Mouse (Mus musculus): ENCODE data around the gene Clec16a. TPM values are rescaled to one million over a fixed set of nuclear protein-coding genes. Genes with fewer than 3 reads are reported as not detected.

Gene Clec16a
- polyA plus RNA-seq, 1 experiment from 2014 or later, result 89.0 TPM

DNA sequence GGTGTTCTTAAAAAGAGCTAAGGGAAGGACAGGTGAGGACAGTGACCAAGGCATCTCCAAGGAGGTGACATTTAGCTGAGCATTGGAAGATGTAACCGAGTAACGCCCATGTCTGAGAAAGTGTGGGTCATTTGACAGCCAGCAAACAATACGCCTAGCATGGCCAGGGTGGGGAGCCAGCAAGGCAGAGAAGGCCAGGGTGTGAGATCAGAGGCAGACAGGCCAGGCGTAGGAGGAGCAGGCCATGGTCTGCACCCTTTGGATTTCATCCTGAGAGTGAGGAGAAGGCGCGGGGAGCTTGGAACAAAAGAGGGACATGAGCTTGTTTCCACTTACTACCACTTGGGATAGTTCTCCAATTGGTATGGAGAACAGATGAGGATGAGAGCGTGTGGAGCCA, 64.8 kb downstream of the Clec16a start:
- H3K9ac ChIP-seq, result no peak overlapping the region
- ATAC-seq (replicated peaks), result no peak
- H3K27ac ChIP-seq, result no peak overlapping the region
- WGBS, result 93% methylated on average over 7 of the region's 7 CpGs
- H3K4me3 ChIP-seq, result no peak overlapping the region
- no peaks in the 10 kb centered on the region for H3K4me1 ChIP-seq
- no peaks in the 10 kb centered on the region for H3K9me3 ChIP-seq
- H3K4me2 ChIP-seq, result no peak overlapping the region
- H3K36me3 ChIP-seq (replicated peaks), result peaks cover 13% of the 10 kb centered on the region
- no peaks in the 10 kb centered on the region for H3K27me3 ChIP-seq (replicated peaks)

- Histone ChIP-seq H3K4me3 (no peak overlapping the region), H3K9me3 (no peaks in the 10 kb centered on the region), H3K4me2 (no peak overlapping the region), H3K27ac (no peak overlapping the region), H3K36me3 (replicated peaks) (peaks cover 20% of the 10 kb centered on the region), H3K9ac (no peak overlapping the region), H3K27me3 (replicated peaks) (no peaks in the 10 kb centered on the region), H3K4me1 (no peaks in the 10 kb centered on the region)
- no peak for ATAC-seq (replicated peaks)
- 90% methylated on average over 6 of the region's 6 CpGs for WGBS
Measured at GRCm38 (mm10) chr16:10610801-10611200, 65.7 kb downstream of the Clec16a start.

GRCm38 (mm10) chr16:10611306-10611705, 66.2 kb downstream of the Clec16a start:
- Histone ChIP-seq H3K27ac (no peak overlapping the region), H3K36me3 (replicated peaks) (peaks cover 20% of the 10 kb centered on the region), H3K27me3 (replicated peaks) (no peaks in the 10 kb centered on the region), H3K4me1 (no peaks in the 10 kb centered on the region), H3K4me3 (no peak overlapping the region), H3K4me2 (no peak overlapping the region), H3K9ac (no peak overlapping the region), H3K9me3 (no peaks in the 10 kb centered on the region)
- ATAC-seq (replicated peaks), result no peak
- 92% methylated on average over 4 of the region's 4 CpGs for WGBS

DNA sequence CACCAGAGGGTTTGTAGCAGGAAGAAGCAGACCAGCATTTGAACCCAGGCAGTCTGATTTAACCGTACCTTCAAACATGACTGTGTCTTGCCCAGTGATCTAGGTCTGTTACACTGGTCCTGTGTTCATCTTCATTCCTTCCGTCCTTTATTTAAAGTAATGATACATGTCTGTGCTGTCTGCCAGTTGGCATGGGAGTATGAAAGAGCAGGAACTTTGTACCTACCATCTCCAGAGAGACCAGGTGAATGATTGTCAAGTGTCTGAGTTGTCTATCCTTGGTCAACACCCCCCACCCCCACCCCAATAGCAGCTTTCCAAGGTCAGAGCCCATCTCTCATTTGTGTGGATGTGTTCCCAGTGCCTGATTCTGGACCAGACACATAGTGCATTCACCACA, 68.9 kb downstream of the Clec16a start:
- 95% methylated on average over 2 of the region's 2 CpGs for WGBS

GRCm38 (mm10) chr16:10620961-10621614, 75.9 kb downstream of the Clec16a start:
- H3K9me3 ChIP-seq, result no peaks in the 10 kb centered on the region
- ATAC-seq (replicated peaks), result no peak
- no peak overlapping the region for H3K4me3 ChIP-seq
- no peaks in the 10 kb centered on the region for H3K4me1 ChIP-seq
- H3K4me2 ChIP-seq, result no peak overlapping the region
- no peaks in the 10 kb centered on the region for H3K27me3 ChIP-seq (replicated peaks)
- H3K9ac ChIP-seq, result no peak overlapping the region
- H3K27ac ChIP-seq, result no peak overlapping the region
- H3K36me3 ChIP-seq (replicated peaks), result peaks cover 3% of the 10 kb centered on the region; the same call in 1 of the 2 replicates
- 66% methylated on average over 6 of the region's 6 CpGs for WGBS

More for the DNA sequence above, 68.9 kb downstream of the Clec16a start:
- H3K27me3 ChIP-seq (replicated peaks), result no peaks in the 10 kb centered on the region
- H3K4me1 ChIP-seq, result no peaks in the 10 kb centered on the region
- H3K4me2 ChIP-seq, result no peak overlapping the region
- H3K4me3 ChIP-seq, result no peak overlapping the region
- H3K9me3 ChIP-seq, result no peaks in the 10 kb centered on the region
- H3K36me3 ChIP-seq (replicated peaks), result peaks cover 16% of the 10 kb centered on the region
- no peak overlapping the region for H3K9ac ChIP-seq
- no peak for ATAC-seq (replicated peaks)
- no peak overlapping the region for H3K27ac ChIP-seq

DNA sequence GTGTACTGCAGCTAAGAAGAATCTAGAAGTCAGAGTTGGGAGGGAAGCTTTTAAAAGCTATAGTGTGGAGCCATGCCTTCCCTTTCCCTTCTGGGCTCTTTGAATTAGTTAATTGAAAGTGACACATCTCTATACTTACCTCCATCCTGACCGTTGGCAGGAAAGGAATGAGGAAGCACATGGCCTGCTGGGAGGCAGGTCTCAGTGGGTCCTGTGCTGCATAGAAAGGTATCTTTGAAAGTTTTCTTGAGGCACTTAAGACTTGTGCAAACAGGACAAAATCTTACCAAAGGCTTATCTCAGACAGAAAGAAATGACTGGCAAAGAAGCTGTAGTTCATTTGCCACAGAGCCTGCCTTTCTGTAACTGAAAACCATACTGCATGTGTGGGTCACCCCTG, 76.6 kb downstream of the Clec16a start:
- Histone ChIP-seq H3K9ac (no peak overlapping the region), H3K4me1 (no peaks in the 10 kb centered on the region), H3K4me3 (no peak overlapping the region), H3K36me3 (replicated peaks) (peaks cover 3% of the 10 kb centered on the region; the same call in 1 of the 2 replicates), H3K27me3 (replicated peaks) (no peaks in the 10 kb centered on the region), H3K9me3 (no peaks in the 10 kb centered on the region), H3K4me2 (no peak overlapping the region), H3K27ac (no peak overlapping the region)
- WGBS, result 63% methylated on average over 1 of the region's 1 CpGs
- ATAC-seq (replicated peaks), result no peak

DNA sequence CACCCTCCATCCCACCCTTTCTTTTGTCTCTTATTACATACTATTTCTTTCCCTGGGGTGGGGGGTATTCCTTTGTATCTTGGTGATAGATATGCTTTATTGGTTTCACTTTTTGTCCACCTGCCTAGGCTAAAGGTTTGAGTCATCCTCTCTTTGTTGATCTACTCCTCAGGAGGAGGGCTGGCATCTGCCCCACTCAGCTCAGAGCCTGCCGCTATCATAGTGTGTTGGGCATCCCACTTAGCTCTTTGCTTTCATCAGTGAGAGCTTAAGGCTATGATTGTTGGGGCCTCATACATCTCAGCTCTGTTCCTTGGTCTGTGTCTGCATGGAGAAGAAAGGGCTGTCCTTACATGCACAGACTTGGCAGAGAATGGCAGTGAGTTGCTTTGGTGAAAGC, 81.0 kb downstream of the Clec16a start:
- no peaks in the 10 kb centered on the region for H3K4me1 ChIP-seq
- no peak overlapping the region for H3K4me3 ChIP-seq
- H3K27me3 ChIP-seq (replicated peaks), result no peaks in the 10 kb centered on the region
- H3K27ac ChIP-seq, result no peak overlapping the region
- no peak overlapping the region for H3K9ac ChIP-seq
- H3K36me3 ChIP-seq (replicated peaks), result peaks cover 18% of the 10 kb centered on the region
- no peak overlapping the region for H3K4me2 ChIP-seq
- 92% methylated on average over 1 of the region's 1 CpGs for WGBS
- H3K9me3 ChIP-seq, result no peaks in the 10 kb centered on the region
- ATAC-seq (replicated peaks), result no peak

DNA sequence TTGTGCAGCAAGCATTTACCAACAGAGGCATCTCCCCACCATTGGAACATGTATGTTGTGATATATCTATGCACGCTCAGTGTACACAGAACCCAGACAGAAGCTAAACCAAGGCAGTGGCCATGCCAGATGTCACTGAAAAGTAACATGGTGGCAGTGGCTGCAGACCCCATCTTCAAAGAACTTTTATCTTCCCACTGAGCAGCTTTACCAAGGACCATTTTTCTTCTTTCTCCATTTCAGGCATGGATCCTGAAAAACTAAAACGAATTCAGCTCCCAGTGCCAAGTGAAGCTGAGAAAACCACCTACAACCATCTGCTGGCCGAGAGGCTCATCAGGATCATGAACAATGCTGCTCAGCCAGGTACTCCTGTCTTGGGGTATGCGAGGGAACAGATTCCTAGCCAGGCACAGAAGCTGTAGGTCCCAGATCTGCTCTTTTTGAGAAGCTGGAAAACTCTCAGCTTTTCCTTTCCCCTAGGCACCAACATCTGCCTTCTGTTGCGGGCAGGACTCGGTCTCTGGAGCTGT, 82.1 kb downstream of the Clec16a start:
- no peaks in the 10 kb centered on the region for H3K9me3 ChIP-seq
- H3K4me2 ChIP-seq, result no peak overlapping the region
- H3K36me3 ChIP-seq (replicated peaks), result peaks cover 18% of the 10 kb centered on the region
- no peaks in the 10 kb centered on the region for H3K4me1 ChIP-seq
- H3K27me3 ChIP-seq (replicated peaks), result no peaks in the 10 kb centered on the region
- no peak overlapping the region for H3K4me3 ChIP-seq
- WGBS, result 94% methylated on average over 6 of the region's 6 CpGs
- H3K27ac ChIP-seq, result no peak overlapping the region
- ATAC-seq (replicated peaks), result no peak
- no peak overlapping the region for H3K9ac ChIP-seq

GRCm38 (mm10) chr16:10628030-10628555, 83.0 kb downstream of the Clec16a start:
- Histone ChIP-seq H3K9ac (no peak overlapping the region), H3K4me1 (no peaks in the 10 kb centered on the region), H3K4me2 (no peak overlapping the region), H3K27me3 (replicated peaks) (no peaks in the 10 kb centered on the region), H3K36me3 (replicated peaks) (peaks cover 18% of the 10 kb centered on the region), H3K27ac (no peak overlapping the region), H3K4me3 (no peak overlapping the region), H3K9me3 (no peaks in the 10 kb centered on the region)
- WGBS, result 85% methylated on average over 4 of the region's 4 CpGs
- no peak for ATAC-seq (replicated peaks)

DNA sequence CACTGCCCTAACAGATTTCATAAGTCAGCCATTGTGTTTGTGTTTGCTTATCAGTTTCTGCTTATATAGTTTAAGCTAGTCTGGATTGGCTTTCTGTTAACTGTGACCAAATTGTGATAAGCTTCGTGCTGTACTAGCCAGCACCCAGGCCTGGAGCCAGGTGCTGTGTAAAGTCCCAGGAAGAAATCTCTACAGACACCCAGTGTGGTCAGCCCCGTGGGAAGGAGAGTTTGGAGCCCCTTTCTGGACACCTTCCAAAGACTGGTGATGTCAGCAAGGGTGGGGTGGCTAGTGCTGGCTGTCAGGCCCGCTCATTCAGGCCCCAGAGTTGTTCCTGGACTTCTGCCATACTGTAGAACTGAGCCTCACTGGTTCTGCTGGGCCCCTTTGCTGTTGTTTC, 83.8 kb downstream of the Clec16a start:
- Histone ChIP-seq H3K4me1 (no peaks in the 10 kb centered on the region), H3K9ac (no peak overlapping the region), H3K4me3 (no peak overlapping the region), H3K9me3 (no peaks in the 10 kb centered on the region), H3K4me2 (no peak overlapping the region), H3K27ac (no peak overlapping the region), H3K36me3 (replicated peaks) (peaks cover 18% of the 10 kb centered on the region), H3K27me3 (replicated peaks) (no peaks in the 10 kb centered on the region)
- WGBS, result 81% methylated on average over 3 of the region's 3 CpGs
- ATAC-seq (replicated peaks), result no peak

DNA sequence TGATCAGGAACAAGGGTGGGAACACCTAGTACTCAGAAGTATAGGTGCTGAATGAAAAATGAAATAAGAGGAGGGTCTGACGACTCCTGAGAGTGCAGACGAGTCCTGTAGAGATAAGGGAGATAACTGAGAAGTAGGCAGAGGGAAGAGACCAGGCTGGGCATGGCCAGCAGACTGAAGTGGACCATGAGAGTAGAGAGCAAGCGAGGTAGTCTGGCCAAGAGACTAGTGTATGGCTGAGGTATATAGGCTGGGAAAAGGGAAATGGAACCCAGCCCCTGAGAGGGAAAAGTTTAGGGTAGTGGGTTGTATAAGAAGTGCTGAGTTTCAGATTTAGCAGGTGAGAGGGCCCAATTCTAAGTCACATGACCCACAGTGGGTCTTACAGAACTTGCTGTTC, 84.2 kb downstream of the Clec16a start:
- no peaks in the 10 kb centered on the region for H3K9me3 ChIP-seq
- H3K9ac ChIP-seq, result no peak overlapping the region
- no peaks in the 10 kb centered on the region for H3K27me3 ChIP-seq (replicated peaks)
- H3K4me3 ChIP-seq, result no peak overlapping the region
- H3K27ac ChIP-seq, result no peak overlapping the region
- no peak overlapping the region for H3K4me2 ChIP-seq
- ATAC-seq (replicated peaks), result no peak
- WGBS, result 90% methylated on average over 3 of the region's 3 CpGs
- no peaks in the 10 kb centered on the region for H3K4me1 ChIP-seq
- H3K36me3 ChIP-seq (replicated peaks), result peaks cover 18% of the 10 kb centered on the region

DNA sequence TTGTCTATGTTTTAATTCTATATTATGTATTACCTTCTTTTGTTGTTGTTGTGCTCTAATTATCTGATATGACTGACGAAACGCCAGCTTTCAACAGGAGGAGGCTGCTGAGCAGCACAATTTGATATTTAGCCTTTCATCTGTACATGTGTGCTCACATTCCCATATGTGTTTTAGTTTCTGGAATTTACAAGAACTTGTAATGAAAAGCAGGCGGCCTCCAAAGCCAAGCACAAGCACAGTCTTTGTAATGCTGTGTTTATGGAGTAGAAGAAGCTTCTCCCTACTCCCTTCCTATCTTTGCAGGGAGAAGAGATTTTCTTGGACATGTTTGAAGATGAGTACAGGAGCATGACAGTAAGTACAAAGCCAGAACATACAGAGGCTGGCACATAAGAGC, 89.8 kb downstream of the Clec16a start:
- no peak overlapping the region for H3K27ac ChIP-seq
- H3K4me3 ChIP-seq, result no peak overlapping the region
- H3K9ac ChIP-seq, result no peak overlapping the region
- no peak for ATAC-seq (replicated peaks)
- H3K4me1 ChIP-seq, result no peaks in the 10 kb centered on the region
- no peaks in the 10 kb centered on the region for H3K27me3 ChIP-seq (replicated peaks)
- peaks cover 5% of the 10 kb centered on the region; the same call in 1 of the 2 replicates for H3K36me3 ChIP-seq (replicated peaks)
- H3K4me2 ChIP-seq, result no peak overlapping the region
- WGBS, result 92% methylated on average over 3 of the region's 3 CpGs
- H3K9me3 ChIP-seq, result no peaks in the 10 kb centered on the region

GRCm38 (mm10) chr16:10637898-10638297, 92.8 kb downstream of the Clec16a start:
- Histone ChIP-seq H3K27ac (no peak overlapping the region), H3K36me3 (replicated peaks) (no peaks in the 10 kb centered on the region; the same call in 1 of the 2 replicates), H3K9ac (no peak overlapping the region), H3K27me3 (replicated peaks) (no peaks in the 10 kb centered on the region), H3K4me3 (no peak overlapping the region), H3K4me1 (no peaks in the 10 kb centered on the region), H3K9me3 (no peaks in the 10 kb centered on the region), H3K4me2 (no peak overlapping the region)
- WGBS, result 74% methylated on average over 3 of the region's 3 CpGs
- ATAC-seq (replicated peaks), result no peak
